8 mouse cellular contexts compared by ENCODE assay signal in genomic region chr13:110018431-110018901, GRCm38 (mm10).
A peak's percentile ranks its signal among the peaks of the same experiment; 100 is the strongest.
DNase-seq lines count a peak whose midpoint lies in the region; ATAC-seq lines count a peak whose summit lies in the region.

No protein-coding gene starts in this region.

- peak overlapping the region; percentile 56 for H3K9ac ChIP-seq in intestine, embryonic 16.5 days (ENCODE audit: low read depth, low read length)

- peak overlapping the region; percentile 93 for H3K4me2 ChIP-seq in intestine, embryonic 16.5 days (ENCODE audit: low read depth, low read length)

- peaks cover 11% of the 10 kb centered on the region for H3K4me1 ChIP-seq in intestine, embryonic 16.5 days (ENCODE audit: control insufficient read depth, insufficient read depth, low read length)
- peaks cover 28% of the 10 kb centered on the region for H3K4me1 ChIP-seq in midbrain, embryonic 10.5 days

- no peaks in the 10 kb centered on the region for H3K36me3 ChIP-seq in intestine, embryonic 16.5 days (ENCODE audit: control insufficient read depth, insufficient read depth, low read length)
- H3K36me3 ChIP-seq in midbrain, embryonic 10.5 days, result no peaks in the 10 kb centered on the region

- no peaks in the 10 kb centered on the region; the same call in 1 of the 2 replicates for H3K27me3 ChIP-seq in intestine, embryonic 16.5 days (replicated peaks; ENCODE audit: control insufficient read depth, insufficient read depth, low read length)
- peaks cover 27% of the 10 kb centered on the region for H3K27me3 ChIP-seq in midbrain, embryonic 10.5 days (ENCODE audit: low read depth, poor library complexity, severe bottlenecking)

- peak overlapping the region; percentile 47 for H3K4me3 ChIP-seq in intestine, embryonic 16.5 days (ENCODE audit: low read length)
- peak overlapping the region; percentile 56 for H3K4me3 ChIP-seq in midbrain, embryonic 10.5 days

- WGBS in intestine, embryonic 16.5 days, result under 1% methylated on average over 17 of the region's 17 CpGs
- under 1% methylated on average over 17 of the region's 17 CpGs for whole genome bisulfite sequencing in midbrain, embryonic 10.5 days

- H3K27ac ChIP-seq in intestine, embryonic 16.5 days (ENCODE audit: low read length), result no peak overlapping the region
- H3K27ac ChIP-seq in midbrain, embryonic 10.5 days (replicated peaks), result peak overlapping the region; percentile 76

- intact Hi-C loops in gastrocnemius, postnatal 36 days (cut with DNase I), result loop anchor here (2.0 to 10.0 kb wide), 3 partner anchors 56 to 244 kb away; no protein-coding TSS in a partner anchor
- intact Hi-C loops in left cerebral cortex, postnatal 25 days (cut with DNase I), result loop anchor here (1.0 to 5.0 kb wide), 2 partner anchors 92 to 241 kb away; no protein-coding TSS in a partner anchor

- peak; percentile 86 for ATAC-seq in intestine, embryonic 16.5 days

- DNase-seq in adipocyte (ENCODE audit: low spot score), result peak; percentile 66
- DNase-seq in embryo, embryonic 10 days (ENCODE audit: low spot score), result peak; percentile 94
- DNase-seq in gastrocnemius, postnatal 36 days, result peak; percentile 59 to 70
- peak; percentile 85 to 89 for DNase-seq in left cerebral cortex, postnatal 25 days (ENCODE audit: low spot score in 2 of 2)
- peak; percentile 84 for DNase-seq in midbrain, embryonic 10.5 days (ENCODE audit: low spot score)
- peak; percentile 74 to 79 for DNase-seq in right cerebral cortex, postnatal 36 days (ENCODE audit: low spot score in 2 of 2)
- peak; percentile 62 to 84 for DNase-seq in urinary bladder, postnatal 4 days (ENCODE audit: low spot score in 2 of 2)

- H3K9me3 ChIP-seq in intestine, embryonic 16.5 days (ENCODE audit: control insufficient read depth, low read length), result no peaks in the 10 kb centered on the region
- H3K9me3 ChIP-seq in midbrain, embryonic 10.5 days (replicated peaks), result no peaks in the 10 kb centered on the region
